Mouse (Mus musculus): ENCODE data around the gene 9130019O22Rik. TPM values are rescaled to one million over a fixed set of nuclear protein-coding genes. Genes with fewer than 3 reads are reported as not detected.
"Not testable (repeated sequence)": the region's sequence is repeated elsewhere in the genome, so short reads cannot be mapped to it uniquely, and the experiment has no call there.

The 9130019O22Rik gene
- polyA plus RNA-seq, 1 experiment from 2014 or later, result 2.4 TPM

DNA sequence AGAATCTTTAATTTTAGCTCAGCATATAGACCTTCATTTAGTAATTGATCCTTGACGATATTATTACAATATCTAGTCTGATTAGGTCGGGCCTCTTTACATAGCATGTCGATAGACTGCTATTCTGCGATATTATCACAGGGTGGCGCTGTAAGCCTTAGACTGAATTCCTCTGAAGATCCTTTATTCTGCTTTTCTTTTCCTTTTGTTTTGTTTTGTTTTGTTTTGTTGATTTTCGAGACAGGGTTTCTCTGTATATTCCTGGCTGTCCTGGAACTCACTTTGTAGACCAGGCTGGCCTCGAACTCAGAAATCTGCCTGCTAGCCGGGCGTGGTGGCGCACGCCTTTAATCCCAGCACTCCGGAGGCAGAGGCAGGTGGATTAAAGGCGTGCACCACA lies 24.5 kb downstream of the 9130019O22Rik start:
- H3K79me2 ChIP-seq (ENCODE audit: inconsistent target); H3K36me3 ChIP-seq (ENCODE audit: inconsistent target); H3K27ac ChIP-seq: not testable (repeated sequence)
- peak overlapping the region; percentile 31 for H3K4me3 ChIP-seq (ENCODE audit: inconsistent target)
- 19% methylated on average over 13 of the region's 13 CpGs for WGBS (ENCODE audit: missing documents)

DNA sequence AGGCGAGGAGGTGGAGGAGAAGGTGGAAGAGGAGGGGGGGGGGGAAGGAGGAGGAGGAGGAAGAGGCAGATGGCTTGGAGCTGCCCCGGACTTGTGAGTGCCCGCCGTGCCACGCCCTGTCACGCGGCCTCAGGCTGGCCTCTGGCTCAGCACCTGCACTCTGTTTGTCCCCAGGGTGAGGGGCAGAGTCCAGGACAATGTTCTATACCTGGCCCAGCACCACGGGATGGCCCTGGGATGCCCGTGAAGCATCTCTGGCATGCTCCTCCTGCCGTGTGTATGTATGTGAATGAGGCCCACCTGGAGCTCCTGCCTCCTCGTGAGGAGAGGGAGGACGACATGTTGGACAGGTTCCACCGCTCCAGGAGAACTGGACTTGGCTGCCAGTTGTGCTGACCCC lies 25.5 kb downstream of the 9130019O22Rik start:
- Histone ChIP-seq H3K4me3 (ENCODE audit: inconsistent target) (no peak overlapping the region), H3K36me3 (ENCODE audit: inconsistent target) (no peaks in the 10 kb centered on the region), H3K27ac (no peak overlapping the region), H3K79me2 (ENCODE audit: inconsistent target) (no peaks in the 10 kb centered on the region)
- 64% methylated on average over 12 of the region's 13 CpGs for WGBS (ENCODE audit: missing documents)

- no peak overlapping the region for H3K4me3 ChIP-seq (ENCODE audit: inconsistent target)
- no peaks in the 10 kb centered on the region for H3K79me2 ChIP-seq (ENCODE audit: inconsistent target)
- no peaks in the 10 kb centered on the region for H3K36me3 ChIP-seq (ENCODE audit: inconsistent target)
- 78% methylated on average over 4 of the region's 4 CpGs for WGBS (ENCODE audit: missing documents)
- no peak overlapping the region for H3K27ac ChIP-seq
Measured at GRCm38 (mm10) chr7:127360265-127360664, 26.7 kb downstream of the 9130019O22Rik start.

- Histone ChIP-seq H3K36me3 (ENCODE audit: inconsistent target) (no peaks in the 10 kb centered on the region), H3K79me2 (ENCODE audit: inconsistent target) (no peaks in the 10 kb centered on the region), H3K4me3 (ENCODE audit: inconsistent target) (no peak overlapping the region), H3K27ac (no peak overlapping the region)
- WGBS (ENCODE audit: missing documents), result 79% methylated on average over 4 of the region's 4 CpGs
Measured at GRCm38 (mm10) chr7:127358472-127358871, 28.5 kb downstream of the 9130019O22Rik start.

GRCm38 (mm10) chr7:127357871-127358270 lies 29.1 kb downstream of the 9130019O22Rik start:
- H3K27ac ChIP-seq, result no peak overlapping the region
- no peak overlapping the region for H3K4me3 ChIP-seq (ENCODE audit: inconsistent target)
- 40% methylated on average over 2 of the region's 2 CpGs for WGBS (ENCODE audit: missing documents)
- no peaks in the 10 kb centered on the region for H3K79me2 ChIP-seq (ENCODE audit: inconsistent target)
- no peaks in the 10 kb centered on the region for H3K36me3 ChIP-seq (ENCODE audit: inconsistent target)

- H3K36me3 ChIP-seq (ENCODE audit: inconsistent target), result no peaks in the 10 kb centered on the region
- no peak overlapping the region for H3K27ac ChIP-seq
- no peaks in the 10 kb centered on the region for H3K79me2 ChIP-seq (ENCODE audit: inconsistent target)
- H3K4me3 ChIP-seq (ENCODE audit: inconsistent target), result no peak overlapping the region
- 54% methylated on average over 3 of the region's 3 CpGs for WGBS (ENCODE audit: missing documents)
Measured at GRCm38 (mm10) chr7:127355796-127356195, 31.2 kb downstream of the 9130019O22Rik start.

DNA sequence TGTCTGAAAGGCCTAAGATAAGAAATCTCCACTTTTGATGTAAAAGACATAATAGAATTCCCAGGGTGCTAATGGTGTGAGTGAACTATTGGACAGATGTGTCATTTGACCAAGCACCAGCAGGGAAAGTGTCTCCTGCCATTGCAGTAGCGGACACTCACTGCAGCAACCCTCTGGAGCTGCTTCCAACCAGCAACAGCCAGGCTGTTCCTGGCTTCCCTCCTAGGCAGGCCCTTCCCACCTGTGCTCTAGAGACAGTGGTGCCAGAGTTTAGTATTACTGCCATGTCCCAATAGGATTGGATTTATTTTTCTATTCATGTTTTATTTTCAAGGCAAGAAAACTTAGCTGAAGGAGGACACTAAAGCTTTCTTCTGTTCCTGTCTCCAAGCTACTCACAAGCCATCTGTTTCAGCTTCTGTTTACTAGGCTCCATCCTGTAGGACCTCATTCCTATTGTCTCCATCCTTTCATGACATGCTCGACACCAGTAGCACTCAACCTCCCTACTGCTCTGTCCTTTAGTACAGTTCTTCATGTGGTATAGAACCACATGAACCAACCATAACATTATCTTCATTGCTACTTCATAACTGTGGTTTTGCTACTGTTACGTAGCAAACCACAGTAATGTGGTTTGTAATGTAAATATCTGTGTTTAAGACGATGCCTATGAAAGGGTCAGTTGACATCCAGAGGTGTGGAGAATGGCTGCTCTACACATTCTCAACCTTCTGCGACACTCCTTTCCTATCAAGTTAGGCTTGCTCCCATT lies 35.5 kb downstream of the 9130019O22Rik start:
- Histone ChIP-seq H3K36me3 (ENCODE audit: inconsistent target) (no peaks in the 10 kb centered on the region), H3K79me2 (ENCODE audit: inconsistent target) (no peaks in the 10 kb centered on the region), H3K27ac (no peak overlapping the region), H3K4me3 (ENCODE audit: inconsistent target) (no peak overlapping the region)
- 56% methylated on average over 5 of the region's 5 CpGs for whole genome bisulfite sequencing (ENCODE audit: missing documents)

- H3K27ac ChIP-seq, result no peak overlapping the region
- peaks cover 12% of the 10 kb centered on the region; the same call in 1 of the 2 replicates for H3K79me2 ChIP-seq (ENCODE audit: inconsistent target)
- WGBS (ENCODE audit: missing documents), result 71% methylated on average over 8 of the region's 8 CpGs
Measured at GRCm38 (mm10) chr7:127346676-127347075, 40.3 kb downstream of the 9130019O22Rik start.

DNA sequence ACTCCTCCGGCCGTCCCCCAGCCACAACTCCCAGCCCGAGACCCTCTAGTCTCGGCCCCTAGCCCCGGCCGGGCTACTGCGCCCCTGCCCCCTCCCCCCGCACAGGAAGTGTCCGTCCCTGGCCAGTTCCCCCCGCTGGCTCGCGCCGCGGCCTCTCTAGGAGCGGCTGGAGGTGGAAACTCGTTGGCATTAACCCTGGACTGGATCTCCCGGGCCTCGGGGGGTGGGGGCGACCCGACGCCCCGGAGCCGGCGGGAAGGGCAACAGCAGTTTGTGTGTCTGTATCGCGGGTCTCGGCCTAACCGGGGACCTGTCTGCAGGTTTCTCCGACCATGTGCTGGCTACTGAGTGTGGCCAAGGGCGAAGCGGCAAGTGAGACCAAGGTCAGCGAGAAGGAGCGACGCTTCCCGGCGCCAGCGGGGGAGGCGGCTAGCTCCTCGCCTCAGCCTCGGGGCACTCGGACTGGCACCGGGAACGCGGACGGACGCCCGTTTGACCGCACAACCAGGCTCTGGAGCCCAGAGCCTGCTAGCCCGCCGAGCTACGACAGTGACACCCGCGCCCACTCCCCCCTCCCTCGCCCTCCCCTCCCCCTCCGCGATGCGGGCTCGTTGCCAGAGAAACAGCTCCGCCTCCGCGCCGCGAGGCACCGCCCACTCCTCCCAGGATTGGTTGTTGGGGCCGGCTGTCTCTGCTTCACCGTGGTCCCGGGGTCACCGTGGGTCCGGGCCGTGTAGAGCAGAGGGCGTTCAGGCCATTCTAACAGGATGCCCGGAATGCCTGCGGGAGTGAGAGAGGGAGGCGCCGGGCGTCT lies 41.2 kb downstream of the 9130019O22Rik start, which contains the start of gene Zfp768:
Zfp768 (minus strand) TSS at position 78 of the 814 bp plus-strand sequence.
- Histone ChIP-seq H3K4me3 (ENCODE audit: inconsistent target) (peak within 1 kb of the TSS; percentile 87), H3K79me2 (ENCODE audit: inconsistent target) (peaks cover 12% of the 10 kb centered on the region; the same call in 1 of the 2 replicates), H3K36me3 (ENCODE audit: inconsistent target) (no peaks in the 10 kb centered on the region), H3K27ac (peak within 1 kb of the TSS; percentile 52)
- under 1% methylated on average over 57 of the region's 76 CpGs for whole genome bisulfite sequencing (ENCODE audit: missing documents)

More at GRCm38 (mm10) chr7:127346676-127347075, 40.3 kb downstream of the 9130019O22Rik start:
- no peaks in the 10 kb centered on the region for H3K36me3 ChIP-seq (ENCODE audit: inconsistent target)
- peak overlapping the region; percentile 56 for H3K4me3 ChIP-seq (ENCODE audit: inconsistent target)

DNA sequence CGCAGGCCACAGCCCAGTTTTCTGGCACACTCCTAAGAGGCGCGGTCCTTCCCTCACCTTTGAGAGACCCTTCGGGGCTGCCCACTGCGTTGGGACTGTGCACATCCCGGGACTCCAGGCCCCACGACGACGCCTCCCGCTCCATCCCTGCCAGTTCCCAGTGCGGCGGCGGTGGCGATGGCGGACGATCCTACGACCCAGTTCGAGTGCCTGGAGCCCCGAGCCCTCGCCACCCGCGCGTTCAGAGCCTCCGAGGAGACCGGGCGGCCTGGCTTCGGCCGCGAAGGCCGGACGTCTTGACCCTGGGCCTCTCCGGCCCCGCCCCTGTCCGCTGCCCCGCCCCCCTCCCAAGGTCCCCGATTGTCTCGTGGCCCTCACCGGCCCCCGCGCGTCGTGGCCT lies 41.9 kb downstream of the 9130019O22Rik start:
- Histone ChIP-seq H3K79me2 (ENCODE audit: inconsistent target) (peaks cover 12% of the 10 kb centered on the region; the same call in 1 of the 2 replicates), H3K4me3 (ENCODE audit: inconsistent target) (peak overlapping the region; percentile 87), H3K36me3 (ENCODE audit: inconsistent target) (no peaks in the 10 kb centered on the region), H3K27ac (peak overlapping the region; percentile 52)
- 0% methylated on average over 40 of the region's 42 CpGs for WGBS (ENCODE audit: missing documents)

DNA sequence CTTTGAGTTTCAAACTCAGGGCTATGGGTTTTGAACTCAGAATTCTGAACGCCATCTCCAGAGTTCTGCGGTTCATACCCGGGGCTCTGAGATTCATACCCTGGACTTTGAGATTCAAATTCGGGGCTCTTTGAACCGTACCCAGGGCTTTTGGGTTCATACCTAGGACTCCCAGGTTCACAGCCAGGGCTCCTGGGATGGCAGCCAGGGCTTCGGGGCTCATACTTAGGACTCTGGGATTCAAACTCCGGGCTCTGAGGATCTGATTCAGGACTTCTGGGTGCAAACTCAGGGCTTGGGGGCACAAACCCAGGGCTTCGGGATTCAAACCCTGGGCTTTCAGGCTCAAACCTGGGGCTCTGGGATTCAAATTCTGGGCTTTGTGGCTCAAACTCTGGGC lies 42.6 kb downstream of the 9130019O22Rik start:
- 97% methylated on average over 8 of the region's 8 CpGs for WGBS (ENCODE audit: missing documents)
- peak overlapping the region; percentile 87 for H3K4me3 ChIP-seq (ENCODE audit: inconsistent target)
- H3K27ac ChIP-seq, result 0 out of 2 replicates have a peak overlapping the region, but pooled peaks have one; percentile 48
- no peaks in the 10 kb centered on the region for H3K36me3 ChIP-seq (ENCODE audit: inconsistent target)
- peaks cover 12% of the 10 kb centered on the region; the same call in 1 of the 2 replicates for H3K79me2 ChIP-seq (ENCODE audit: inconsistent target)

DNA sequence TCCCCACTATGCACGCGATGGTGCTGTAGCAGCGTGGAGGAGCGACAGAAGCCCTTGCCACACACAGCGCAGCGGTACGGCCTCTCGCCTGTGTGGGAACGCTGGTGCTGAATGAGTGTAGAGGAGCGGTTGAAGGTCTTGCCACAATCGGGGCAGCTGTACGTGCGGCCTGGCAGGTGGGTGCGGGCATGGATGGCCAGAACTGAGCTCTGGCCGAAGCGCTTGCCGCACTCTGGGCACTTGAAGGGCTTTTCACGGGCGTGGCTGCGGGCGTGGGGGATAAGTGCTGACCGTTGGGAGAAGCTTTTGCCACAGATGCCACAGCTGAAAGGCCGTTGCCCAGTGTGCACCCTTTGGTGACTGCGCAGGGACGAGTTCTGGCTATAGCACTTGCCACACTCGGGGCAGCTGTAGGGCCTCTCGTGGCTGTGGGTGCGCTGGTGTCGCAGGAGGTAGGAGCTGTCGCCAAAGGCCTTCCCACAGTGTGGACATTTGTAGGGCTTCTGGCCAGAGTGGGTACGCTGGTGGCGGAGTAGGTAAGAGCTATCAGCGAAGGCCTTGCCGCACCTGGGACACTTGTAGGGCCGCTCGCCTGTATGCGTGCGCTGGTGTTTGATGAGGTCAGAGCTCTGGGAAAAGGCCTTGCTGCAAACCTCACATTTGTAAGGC lies 43.5 kb downstream of the 9130019O22Rik start:
- Histone ChIP-seq H3K79me2 (ENCODE audit: inconsistent target) (peaks cover 12% of the 10 kb centered on the region; the same call in 1 of the 2 replicates), H3K36me3 (ENCODE audit: inconsistent target) (no peaks in the 10 kb centered on the region), H3K4me3 (ENCODE audit: inconsistent target) (no peak overlapping the region), H3K27ac (no peak overlapping the region)
- 96% methylated on average over 37 of the region's 38 CpGs for WGBS (ENCODE audit: missing documents)

DNA sequence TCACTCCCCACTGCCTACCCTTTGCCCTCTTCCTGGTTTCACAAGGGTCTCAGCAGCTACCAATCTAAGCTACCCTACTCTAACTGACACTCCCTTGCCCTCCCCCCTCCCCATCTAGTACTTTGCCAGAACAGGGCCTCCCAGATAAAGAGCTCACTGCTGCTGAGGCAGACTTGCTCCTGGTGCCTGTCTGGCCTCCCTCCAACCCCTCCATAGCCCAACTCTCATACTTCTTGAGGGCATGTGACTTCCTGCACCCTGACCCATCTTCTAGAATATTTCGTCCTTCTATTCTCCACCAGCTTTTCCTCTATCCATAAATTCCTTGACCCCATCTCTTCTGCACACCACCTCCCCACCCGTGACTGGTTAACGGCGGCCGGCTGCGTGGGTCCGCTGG lies 44.1 kb downstream of the 9130019O22Rik start:
- no peaks in the 10 kb centered on the region for H3K36me3 ChIP-seq (ENCODE audit: inconsistent target)
- 96% methylated on average over 7 of the region's 7 CpGs for WGBS (ENCODE audit: missing documents)
- H3K79me2 ChIP-seq (ENCODE audit: inconsistent target), result peaks cover 12% of the 10 kb centered on the region; the same call in 1 of the 2 replicates
- H3K4me3 ChIP-seq (ENCODE audit: inconsistent target), result no peak overlapping the region
- H3K27ac ChIP-seq, result no peak overlapping the region

GRCm38 (mm10) chr7:127342332-127342731 lies 44.6 kb downstream of the 9130019O22Rik start:
- no peaks in the 10 kb centered on the region for H3K36me3 ChIP-seq (ENCODE audit: inconsistent target)
- H3K27ac ChIP-seq, result no peak overlapping the region
- 64% methylated on average over 4 of the region's 4 CpGs for WGBS (ENCODE audit: missing documents)
- no peak overlapping the region for H3K4me3 ChIP-seq (ENCODE audit: inconsistent target)
- peaks cover 12% of the 10 kb centered on the region; the same call in 1 of the 2 replicates for H3K79me2 ChIP-seq (ENCODE audit: inconsistent target)
